Mouse (Mus musculus) heart, adult 18-20 months (tissue): ENCODE results near the gene Ldhal6b. TPM values are rescaled to one million over a fixed set of nuclear protein-coding genes. Genes with fewer than 3 reads are reported as not detected.
A peak's percentile ranks its signal among the peaks of the same experiment; 100 is the strongest.

Source experiments
- DNase-seq, 2 experiments: peaks; one replicate each; pipeline ENCODE4 v3.0.0; 2021 to 2022; ENCODE audit warnings: mixed read lengths in 1 of 2
- total RNA-seq, 2 experiments: library from RNA; stranded (reverse); gene quantifications; 2 replicates each; pipeline ENCODE4 v1.2.3; 2021

Gene Ldhal6b
- total RNA-seq, 2 experiments from 2014 or later, result 0.25 to 0.46 TPM

- DNase-seq, result no peak
These were observed 8.2 kb downstream of the Ldhal6b start for GRCm38 (mm10) chr17:5410336-5410735.

DNA sequence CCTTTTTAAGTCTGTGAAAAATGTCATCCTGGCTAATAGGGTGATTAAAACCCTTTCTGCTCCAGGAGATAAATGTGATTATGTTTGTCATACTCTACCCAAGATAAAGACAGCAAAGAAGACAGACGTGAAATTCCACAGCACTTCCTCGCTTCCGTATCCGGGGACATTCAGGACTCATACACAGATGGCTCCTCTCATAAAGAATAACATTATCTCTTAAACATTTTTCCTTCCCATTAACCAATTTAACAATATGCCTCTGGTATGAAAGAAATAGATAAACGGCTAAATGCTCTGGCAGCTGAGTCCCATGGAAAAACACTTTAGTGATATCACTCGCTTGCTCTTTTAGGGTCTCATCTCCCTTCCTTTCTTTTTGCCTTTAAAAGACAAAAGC is 11.5 kb downstream of the Ldhal6b start:
- no peak for DNase-seq

DNA sequence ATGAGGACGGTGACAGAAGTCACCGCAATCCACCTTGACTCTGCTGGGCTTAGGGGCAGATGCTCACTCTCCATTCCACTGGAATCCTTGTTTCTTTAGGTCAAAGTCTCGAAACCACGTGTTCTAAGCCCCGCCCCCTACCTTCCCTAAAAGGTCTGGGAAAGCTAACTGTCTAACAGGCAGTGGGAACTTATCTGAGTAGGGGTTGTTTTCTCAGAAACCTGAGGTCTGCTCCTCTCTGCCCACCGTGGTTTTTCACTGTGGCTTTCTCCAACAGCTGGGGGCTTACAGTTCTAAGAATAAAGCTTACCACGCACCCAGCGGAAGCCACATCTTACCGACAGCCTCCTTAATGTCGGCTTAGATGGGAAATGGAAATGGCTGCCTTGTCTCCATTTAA is 12.0 kb downstream of the Ldhal6b start:
- no peak for DNase-seq

DNA sequence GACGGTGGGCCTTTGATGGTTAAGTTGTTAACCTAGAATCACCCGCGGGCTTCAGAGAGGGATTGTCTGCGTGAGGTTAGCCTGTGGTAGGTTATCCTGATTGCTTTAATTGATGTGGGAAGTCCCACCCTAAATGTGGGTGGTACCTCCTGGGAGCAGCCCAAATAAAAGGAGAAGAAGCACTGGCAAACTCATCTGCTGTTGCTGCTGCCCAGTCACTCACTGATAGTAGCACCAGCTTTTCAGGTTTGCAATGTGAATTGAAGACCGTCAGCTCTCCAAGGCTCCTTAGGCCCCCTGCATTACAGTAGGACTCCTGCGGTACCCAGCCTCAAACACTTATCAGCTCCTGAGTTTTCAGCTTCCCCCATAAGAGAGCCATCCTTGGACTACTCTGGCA is 14.7 kb downstream of the Ldhal6b start:
- no peak for DNase-seq

GRCm38 (mm10) chr17:5402624-5403023 is 15.9 kb downstream of the Ldhal6b start:
- DNase-seq, result peak; percentile 71 to 77

- DNase-seq, result peak; percentile 41 to 81
These were observed 16.5 kb downstream of the Ldhal6b start for GRCm38 (mm10) chr17:5402069-5402468.

DNA sequence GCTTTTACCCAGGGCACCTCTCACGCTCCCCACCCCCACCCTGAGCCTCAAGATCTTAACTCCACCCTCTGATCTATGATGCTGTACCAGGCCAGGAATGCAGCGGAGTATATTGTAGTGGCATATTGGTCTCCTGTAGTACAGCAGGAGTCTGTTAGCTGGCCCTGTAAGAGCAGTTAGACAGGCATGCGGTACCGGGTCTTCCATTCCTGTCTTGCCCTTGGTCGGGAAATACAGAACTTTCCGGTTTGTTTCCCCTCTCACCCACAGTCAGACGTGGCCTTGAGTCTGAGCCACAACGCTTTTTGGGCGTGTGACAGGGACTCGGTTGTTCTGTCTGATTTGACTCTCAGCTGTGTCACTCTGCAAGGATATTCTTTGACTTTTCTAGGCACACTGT is 17.3 kb downstream of the Ldhal6b start:
- no peak for DNase-seq

DNA sequence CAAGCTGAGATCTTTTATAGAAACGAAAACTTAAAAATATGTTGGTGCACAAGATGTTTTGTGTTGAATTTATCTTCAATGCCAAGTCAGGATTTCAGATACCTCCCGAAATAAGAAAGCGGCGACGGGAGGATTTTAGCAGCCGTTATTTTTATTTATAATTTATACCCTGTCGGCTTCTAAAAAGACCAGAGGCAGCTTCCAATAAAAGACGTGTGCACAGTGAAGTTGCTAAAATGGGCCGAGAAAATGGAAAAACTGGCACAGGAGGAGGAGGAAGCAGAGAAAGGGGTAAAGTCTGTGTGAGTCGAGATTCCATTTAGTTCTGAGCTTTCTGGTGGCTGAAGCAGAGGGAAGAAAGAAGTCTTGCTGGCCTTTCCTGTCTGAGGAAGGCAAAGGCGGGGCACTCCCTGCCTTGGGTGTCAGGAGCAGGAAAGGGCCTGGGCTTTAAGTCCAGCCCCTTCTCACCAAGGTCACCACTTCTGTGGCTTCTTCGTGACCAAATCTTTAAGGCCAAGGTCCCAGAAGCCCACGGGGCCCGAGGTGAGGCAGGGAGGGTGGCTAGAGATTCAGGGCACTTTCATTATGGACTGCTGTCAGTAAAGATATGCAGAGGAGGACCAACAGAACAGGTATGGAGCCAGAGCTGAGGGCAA is 18.0 kb downstream of the Ldhal6b start:
- no peak for DNase-seq

DNA sequence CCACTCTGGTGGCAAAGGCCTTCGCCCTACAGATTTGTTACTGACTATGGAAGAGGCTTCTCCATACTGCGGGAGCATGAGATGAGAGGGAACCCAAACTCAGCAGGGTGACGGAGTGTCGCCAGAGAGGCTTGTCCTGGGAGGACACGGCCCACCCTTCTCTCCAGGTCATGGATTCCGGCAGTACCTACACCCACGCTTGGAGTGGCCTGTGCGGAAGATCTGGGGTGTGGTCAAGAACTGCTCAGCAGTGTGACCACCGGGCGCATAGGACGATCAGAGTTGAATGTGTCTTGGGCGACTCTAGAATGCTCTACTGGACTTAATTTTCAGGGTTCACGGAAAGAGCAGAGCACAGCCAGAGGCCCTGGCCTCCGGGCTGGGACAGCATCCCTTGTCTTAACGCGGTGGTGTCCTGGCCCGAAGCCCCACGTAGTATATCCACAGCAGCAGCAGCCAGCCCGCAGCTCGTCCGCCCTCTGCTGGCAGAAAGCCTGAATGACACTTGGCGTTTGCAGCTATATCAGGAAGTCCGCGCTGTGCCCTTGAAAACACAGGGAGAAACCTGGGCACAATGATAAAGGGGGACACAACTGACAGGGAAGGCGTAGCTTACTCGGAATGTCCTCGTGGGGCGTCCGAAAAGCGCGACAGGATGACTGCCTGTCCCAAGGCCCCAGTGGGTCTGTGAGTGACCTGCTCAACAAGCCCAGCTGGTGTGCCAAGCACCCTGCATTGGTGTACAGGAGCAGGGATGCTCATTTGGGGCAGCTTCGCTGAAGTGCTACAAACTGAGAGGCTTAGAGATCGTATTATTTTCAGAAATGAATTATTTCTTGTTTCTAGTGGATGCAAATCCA is 21.2 kb downstream of the Ldhal6b start:
- peak; percentile 80 to 89 for DNase-seq

GRCm38 (mm10) chr17:5396213-5396612 is 22.4 kb downstream of the Ldhal6b start:
- no peak for DNase-seq

DNA sequence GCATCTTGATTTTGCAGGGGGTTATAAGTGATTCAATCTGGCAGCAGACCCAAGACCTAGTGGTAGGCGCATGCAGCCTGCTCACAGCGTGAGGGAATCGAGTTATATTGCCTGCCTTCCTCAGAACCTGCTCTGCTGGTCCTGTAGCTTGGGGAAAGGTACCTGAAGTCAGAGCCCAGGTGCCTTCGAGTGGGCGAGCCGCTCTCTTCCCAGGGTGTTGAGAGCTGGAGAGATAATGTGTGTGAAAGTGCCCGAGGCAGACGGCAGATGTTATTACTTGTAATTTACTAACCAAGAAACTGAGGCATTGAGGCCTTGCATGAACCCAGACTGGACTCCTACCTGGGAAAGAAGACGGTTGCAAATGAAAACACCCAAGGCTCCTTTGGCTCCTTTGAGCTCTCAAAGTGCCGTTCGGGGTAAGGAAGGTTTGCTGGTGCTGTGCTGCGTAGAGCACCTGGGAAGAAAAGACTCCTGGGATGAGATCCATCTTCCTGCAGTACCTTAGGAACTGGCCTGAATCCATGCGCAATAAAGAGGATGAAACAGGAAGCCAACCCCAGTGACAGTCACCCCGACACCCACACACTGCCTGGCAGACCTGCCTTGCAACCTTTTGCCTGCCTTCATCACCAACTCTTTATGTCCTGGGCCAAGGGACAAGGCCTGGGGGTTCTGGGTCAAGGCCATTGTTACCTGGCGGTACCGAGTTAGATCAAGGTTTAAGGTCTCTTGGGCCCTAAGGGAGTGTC is 22.9 kb downstream of the Ldhal6b start:
- no peak for DNase-seq

- no peak for DNase-seq
These were observed 27.9 kb downstream of the Ldhal6b start for GRCm38 (mm10) chr17:5390682-5391081.

GRCm38 (mm10) chr17:5388351-5388750 is 30.2 kb downstream of the Ldhal6b start:
- no peak for DNase-seq

GRCm38 (mm10) chr17:5386885-5387545 is 31.6 kb downstream of the Ldhal6b start:
- DNase-seq, result no peak

GRCm38 (mm10) chr17:5385694-5386093 is 32.9 kb downstream of the Ldhal6b start:
- no peak for DNase-seq

DNA sequence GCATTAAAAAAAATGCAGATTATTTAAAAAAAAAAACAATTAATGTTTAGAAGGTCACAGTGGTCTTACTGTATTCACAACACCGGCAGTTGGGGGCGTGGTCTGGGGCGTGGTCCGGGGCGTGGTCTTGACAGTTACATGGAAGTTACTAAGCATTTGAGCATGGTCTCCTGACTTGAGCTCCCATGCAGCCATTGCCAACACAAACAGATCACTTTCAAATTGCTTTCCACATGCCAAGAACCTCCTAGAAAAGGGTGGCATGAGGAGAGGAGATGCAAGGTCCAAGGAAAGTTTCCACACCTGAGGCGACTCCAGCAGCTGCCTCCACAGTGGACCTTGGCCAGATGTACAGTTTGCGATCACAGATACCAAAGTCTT is 40.6 kb downstream of the Ldhal6b start:
- DNase-seq, result no peak

DNA sequence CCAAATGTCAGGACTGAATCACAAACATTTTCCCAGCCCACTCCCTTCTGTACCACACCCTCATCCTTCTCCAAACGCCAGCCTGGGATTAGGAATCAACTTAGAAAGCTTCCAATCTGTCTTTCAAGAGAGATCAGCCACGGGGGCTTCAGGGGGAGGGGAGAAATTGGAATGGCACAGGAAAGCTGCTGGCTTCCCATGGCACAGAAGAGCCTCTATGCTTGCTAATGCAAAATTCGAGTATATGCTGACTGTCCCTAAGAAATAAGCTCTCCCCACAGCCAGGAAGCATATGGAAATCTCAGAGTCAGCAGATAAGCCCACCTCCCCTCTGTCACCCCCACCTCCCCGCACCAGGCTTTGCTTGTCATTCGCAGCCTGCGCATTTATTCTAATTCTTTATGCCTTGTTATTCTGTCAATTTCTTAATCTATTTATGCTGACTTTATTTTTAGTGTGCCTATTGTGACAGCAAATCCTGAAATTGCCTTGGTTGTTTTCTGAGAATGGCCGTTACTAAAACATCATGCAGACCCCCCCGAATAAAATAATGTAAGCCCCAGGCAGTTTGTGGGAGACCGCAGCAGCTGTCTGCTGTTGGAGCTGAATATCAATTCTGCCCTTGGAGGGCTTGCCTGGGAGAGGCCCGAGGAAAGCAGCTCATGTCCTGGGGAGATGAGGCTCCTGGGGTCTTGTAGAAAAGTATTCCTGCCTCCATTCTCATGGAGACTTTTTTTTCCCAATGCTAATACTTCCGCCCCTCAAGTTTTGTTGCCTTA is 41.2 kb downstream of the Ldhal6b start:
- DNase-seq, result no peak

GRCm38 (mm10) chr17:5372951-5373350 is 45.6 kb downstream of the Ldhal6b start:
- no peak for DNase-seq

- no peak for DNase-seq
These were observed 47.0 kb downstream of the Ldhal6b start for GRCm38 (mm10) chr17:5371521-5371920.

DNA sequence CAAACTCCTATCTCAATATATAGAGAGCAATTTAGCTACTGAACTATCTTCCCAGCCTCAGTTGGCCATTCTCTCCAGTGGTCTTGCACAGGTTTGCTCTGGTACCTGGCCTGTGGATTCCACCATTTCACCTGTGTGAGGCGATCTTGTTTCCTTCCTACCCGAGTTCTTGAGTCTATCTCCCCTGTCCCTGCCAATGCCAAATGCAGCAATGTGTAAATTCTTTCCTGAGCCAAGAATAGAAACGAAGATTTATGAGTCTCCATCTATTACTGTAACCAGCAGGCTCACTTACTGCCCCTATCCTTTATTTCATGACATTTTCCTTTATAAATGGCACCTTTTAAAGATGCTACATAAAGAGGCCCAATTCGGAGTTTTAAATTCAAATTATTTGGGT is 47.5 kb downstream of the Ldhal6b start:
- no peak for DNase-seq
